Mouse (Mus musculus): Measurements from ENCODE around the gene Sp4.

Gene Sp4

DNA sequence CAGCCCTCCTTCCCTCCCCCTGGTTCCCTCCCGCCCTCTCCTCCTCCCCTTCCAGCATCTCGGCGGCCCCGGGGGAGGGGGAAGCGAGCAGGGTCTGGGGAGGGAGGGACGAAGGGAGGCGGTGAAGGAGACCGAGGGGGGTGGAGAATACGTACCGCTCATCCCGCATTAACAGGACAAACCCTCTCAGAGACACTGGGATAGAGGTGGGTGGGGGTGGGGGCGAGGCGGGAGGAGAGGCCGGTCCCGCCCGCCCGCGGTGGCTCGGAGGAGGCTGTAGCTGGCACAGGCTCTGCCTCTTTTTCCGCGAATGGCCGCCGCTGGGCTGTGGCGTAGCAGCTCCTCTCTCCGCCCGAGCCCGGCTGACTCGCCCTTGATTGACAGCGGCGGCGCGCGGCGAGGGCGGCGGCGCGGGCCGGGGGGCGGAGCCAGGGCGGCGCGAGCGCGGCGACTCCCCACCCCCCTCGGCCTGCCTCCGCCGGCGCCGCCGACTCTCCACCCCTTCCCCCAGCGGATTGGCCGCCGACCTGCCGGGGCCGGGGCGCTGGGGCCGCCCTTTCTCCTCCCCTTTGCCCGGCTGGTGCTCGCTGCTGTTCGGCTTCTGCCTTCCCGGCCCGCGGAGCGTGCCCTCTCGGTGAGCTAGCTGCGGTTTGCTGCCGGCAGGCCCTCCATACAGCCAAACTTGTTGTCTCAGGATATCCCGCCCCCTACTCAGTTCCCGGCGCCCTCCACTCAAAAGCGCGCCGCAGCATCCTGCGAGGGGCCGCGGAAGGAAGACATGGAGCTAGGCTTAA is at the start of gene Sp4:
Sp4 (minus strand) TSS at position 369 of the 794 bp plus-strand sequence.
- peak; percentile 92 to 95 for DNase-seq

DNA sequence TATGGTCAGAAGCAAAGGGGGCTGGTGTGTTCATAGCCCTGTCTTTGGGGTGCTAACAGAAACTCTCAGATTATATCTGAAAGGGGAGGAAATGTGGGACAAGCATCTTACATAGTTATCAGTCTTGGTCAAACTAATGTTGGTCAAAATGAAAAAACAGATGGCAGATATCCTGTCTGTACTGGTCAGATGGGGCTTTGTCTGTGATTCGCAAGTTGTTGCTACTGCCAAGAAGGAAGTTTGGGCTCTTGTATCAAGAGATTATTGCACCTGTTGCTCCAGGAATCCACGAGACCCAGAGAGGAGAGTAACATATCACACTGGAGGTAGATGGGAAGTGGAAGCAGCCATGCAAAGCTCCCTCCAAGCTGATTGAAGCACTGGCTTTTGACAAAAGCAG is 37.9 kb upstream of the Sp4 start:
- no peak for DNase-seq

DNA sequence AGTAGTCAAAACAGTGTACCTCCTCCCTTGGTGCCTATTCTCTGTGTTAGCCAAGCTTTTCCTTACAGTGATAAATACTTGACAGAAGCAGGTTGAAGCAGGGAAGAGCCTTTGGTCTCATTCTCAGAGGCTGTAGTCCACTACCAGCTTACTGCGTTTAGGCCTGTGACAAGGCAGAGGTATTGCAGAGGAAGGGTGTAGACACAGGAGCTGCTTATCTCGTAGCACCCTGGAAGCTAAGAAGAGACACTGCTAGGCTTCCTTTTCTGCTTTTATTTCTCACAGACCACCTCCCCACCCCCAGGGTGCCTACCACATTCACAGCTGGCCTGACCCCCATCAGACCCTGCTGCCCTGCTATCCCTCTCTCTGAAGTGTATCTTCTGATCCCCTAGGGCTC is 37.0 kb upstream of the Sp4 start:
- DNase-seq, result no peak

DNA sequence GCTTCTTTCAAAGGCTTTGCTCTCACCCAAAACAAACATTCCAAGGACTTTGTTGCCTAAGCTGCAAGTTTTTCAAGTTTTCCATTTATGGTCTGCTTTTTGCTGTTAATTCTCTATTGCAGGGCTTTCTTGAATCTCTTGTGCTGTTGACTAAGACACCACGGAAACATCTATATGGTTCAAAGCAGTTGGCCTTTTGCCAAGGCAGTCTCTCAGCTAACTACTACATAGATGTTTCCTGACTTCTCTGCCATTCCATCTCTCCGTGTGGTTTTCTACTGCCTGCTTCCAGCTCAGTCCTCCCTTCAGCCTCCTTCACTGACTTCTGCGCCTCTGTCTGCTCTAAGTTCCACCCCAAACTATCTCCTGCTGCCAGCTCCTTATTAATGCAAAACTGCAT is 36.1 kb upstream of the Sp4 start:
- no peak for DNase-seq

- DNase-seq, result no peak
Measured at GRCm38 (mm10) chr12:118328739-118329249, 27.6 kb upstream of the Sp4 start.

DNA sequence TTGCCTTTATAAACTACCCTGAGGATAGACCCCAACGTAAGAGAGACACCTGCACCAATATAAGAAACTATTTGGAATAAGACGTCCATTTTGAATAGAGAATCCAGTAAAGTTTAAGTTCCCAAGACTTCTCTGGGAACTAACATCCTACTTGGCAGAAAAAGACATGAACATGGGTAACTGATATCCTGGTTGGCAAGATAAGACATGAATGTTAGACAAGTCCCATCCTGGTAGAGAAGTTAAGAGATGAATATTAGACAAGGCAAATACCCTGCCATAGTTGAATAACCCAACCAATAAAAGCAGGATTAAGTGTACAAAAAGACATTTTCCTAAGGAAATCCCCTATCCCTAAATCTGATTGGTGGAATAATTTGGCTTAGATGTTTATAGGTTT is 26.3 kb upstream of the Sp4 start:
- DNase-seq, result no peak

DNA sequence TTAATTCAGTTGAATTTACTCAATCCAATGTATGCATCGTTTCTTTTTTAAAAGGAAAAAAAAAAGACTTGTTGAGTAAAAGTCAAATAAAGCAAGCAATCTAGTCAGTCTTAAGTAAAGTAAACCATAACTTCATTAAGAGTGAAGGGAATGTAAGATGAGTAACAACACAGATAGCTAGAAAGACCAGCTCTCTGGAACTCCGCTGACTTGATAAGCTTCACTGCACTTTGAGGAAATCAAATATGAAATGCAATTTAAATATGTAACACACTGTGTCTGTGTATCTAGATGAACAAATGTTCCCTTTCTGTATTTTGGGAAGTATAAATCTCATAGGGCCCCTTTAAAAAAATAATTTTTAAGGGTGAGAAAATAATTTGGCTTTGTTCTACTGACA is 24.9 kb upstream of the Sp4 start:
- DNase-seq, result no peak

GRCm38 (mm10) chr12:118320076-118320475 is 18.8 kb upstream of the Sp4 start:
- no peak for DNase-seq

- DNase-seq, result no peak
Measured at GRCm38 (mm10) chr12:118314477-118314845, 13.2 kb upstream of the Sp4 start.

DNA sequence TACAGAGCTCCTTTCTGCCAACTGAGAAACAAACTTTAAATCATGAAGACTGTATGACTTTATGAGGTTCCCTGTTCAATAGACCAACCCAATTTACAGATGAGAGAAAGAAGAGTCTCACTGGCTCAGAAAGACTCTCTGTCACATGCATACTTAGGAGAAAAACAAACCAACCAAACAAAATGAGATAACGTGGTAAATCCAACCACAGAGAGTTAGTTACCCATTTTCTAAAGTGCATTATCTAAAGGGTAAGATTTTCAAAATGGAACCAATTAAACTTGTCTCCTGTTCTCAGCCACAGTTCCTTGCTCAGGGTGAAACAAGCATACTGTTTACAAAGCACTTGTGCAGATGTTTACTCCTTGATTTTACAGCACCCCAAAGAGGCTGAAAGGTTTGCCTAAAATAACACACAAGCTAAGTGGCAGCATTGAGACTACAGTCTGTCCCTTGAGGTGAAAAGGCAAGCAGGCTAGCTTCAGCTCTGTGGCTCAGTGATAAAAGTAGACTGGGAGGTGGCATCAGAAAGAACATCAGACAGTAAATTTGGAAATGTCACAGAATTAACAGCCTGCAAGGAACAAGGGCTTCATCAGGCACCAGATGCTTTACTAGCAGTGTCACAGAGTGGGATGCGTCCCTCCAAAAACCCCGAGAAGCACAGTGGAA is 12.7 kb upstream of the Sp4 start:
- DNase-seq, result no peak

GRCm38 (mm10) chr12:118303586-118303985 is 2.3 kb upstream of the Sp4 start:
- DNase-seq, result no peak

GRCm38 (mm10) chr12:118303066-118303465 is 1.8 kb upstream of the Sp4 start:
- DNase-seq, result no peak

DNA sequence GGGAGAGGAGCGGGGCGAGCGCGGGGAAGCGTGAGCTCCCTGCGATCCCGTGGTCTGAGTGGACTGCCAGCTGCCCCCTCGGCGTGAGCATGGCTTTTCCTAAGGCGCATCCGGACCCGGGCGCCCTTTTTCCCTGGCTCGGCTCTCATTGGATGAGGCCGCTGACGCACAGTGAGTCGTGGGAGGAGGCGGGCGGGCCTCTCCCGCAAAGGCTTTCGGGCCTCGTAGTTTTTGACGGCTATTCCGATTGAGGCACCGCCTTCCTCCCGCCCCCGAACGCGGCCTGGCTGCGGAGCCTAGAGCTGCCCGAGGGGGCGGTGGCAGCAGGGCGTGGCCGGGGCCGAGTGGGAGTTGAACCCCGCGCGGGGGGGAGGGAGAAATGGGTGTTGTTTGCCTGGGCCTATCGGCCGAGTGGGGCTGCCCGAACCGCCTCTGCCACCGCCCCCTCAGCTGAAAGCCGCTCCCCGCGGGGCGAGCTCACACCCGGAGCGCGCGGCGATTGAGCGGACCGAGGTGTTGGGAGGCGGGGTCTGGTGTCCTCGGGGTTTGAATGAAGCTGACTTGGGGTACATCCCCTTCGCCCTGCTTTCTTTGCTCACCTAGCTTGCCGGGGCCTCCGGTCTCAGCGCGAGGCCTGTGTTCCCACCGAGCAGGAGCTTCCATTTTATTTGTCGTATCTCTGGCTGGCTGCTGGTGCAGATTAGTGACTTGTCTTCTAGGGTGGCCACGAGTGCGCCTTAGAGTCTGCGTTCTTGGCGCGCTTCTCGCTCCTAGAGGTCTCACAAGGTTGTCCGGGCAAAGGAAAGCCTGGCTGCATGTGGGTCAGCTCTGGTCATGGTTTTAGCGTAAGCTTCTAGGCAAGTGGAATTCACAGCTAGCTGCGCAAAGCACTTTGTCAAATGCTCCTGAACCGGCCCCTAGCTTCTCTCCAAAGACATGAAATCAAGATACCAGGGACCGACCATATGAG is 911 bp upstream of the Sp4 start:
- peak; percentile 100 for DNase-seq

GRCm38 (mm10) chr12:118300754-118301071 is 527 bp downstream of the Sp4 start:
- DNase-seq, result no peak

DNA sequence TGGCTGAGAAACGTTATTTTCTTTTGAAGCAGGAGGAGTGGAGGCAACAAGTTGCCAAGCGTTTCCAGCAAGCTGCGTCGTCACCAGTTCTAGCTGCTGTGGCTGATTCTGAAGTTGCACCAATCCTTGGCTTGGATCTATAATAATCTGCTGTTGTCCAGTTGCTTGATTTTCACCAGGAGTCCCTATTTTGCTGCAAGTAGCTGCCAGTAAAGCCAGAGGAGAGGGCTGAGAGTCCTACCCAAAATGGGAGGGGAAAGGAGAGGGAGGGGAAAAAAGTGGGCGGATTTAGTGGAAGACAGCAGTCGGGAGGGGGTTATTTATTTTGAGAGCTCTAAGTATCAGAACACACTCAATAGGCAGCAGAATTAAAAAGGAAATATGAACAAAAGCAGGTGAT is 1.3 kb downstream of the Sp4 start:
- DNase-seq, result peak; percentile 50 to 61

DNA sequence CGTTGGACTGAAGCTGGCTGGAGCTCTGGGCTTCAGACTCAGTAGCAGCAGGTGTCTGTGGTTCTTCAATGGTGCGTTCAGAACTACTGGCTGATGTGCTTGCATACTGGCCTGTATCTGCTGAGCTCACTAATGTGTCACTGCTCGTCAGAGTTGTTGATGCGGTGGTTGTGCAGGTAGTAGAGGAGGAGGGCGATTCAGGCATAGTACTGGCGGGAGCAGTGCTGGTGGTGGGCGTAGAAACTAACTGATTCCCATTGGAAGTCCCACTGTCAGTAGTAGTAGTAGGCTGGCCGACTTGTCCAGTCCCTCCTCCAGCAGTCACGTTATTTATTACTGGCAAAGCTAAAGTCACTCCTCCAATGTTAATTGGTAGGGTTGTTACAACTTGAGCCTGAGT is 2.1 kb downstream of the Sp4 start:
- DNase-seq, result no peak

DNA sequence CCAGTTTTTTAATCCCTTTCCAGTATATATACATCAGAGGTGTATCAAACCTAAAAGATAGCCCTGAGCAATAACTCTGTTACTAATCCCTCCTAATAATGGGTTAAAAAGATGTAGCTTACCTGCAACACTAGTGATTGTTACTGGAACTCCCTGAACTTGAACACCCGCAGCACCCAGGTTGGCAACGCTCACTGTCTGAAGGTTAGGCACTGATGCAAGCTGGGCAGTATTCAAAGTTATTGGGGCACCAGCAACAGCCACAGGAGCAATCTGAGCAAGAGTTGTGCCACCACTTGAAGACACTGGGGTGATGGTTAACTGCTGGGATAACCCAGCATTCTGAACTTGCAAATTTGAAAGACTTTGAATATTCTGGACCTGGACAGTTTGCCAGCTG is 2.7 kb downstream of the Sp4 start:
- no peak for DNase-seq

DNA sequence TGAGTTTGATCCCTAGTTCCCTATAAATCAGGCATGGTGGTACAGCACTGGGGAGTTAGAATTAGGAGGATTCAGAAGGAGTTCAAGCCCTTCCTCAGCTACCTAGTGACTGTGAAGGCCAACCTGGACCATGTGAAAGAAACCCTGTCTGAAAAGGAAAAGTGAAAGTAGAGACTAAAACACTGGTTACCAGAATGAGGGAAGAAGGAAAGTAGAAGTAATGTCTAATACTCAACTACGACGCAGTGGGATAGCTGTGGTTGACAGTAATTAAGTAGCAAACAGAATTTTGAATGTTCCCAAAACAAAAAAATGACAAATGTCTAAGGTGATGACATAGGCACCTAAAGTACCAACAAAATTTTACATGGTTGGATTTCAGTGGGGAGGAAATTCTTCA is 5.0 kb downstream of the Sp4 start:
- no peak for DNase-seq

GRCm38 (mm10) chr12:118295793-118296192 is 5.4 kb downstream of the Sp4 start:
- DNase-seq, result no peak

- no peak for DNase-seq
Measured at GRCm38 (mm10) chr12:118288947-118289346, 12.3 kb downstream of the Sp4 start.

DNA sequence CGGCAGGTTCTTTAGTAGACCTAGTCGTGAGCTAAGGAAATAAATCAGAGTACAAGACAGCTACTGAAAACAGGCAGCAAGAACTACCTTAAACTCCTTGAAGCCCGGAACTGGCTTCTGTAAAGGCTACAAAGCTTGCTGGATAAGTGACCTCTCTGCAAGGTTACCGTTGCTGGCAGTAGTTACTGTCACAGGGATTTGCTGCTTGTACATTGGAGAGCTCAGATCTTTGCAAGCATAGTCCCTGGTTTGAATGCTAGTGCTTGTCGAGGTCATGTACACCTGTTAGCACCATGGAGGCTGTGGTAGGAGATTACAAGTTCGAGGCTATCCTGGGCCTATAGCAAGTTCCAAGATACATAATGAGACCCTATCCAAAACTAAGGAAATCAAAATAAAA is 16.1 kb downstream of the Sp4 start:
- no peak for DNase-seq

GRCm38 (mm10) chr12:118281961-118282360 is 19.3 kb downstream of the Sp4 start:
- DNase-seq, result no peak

DNA sequence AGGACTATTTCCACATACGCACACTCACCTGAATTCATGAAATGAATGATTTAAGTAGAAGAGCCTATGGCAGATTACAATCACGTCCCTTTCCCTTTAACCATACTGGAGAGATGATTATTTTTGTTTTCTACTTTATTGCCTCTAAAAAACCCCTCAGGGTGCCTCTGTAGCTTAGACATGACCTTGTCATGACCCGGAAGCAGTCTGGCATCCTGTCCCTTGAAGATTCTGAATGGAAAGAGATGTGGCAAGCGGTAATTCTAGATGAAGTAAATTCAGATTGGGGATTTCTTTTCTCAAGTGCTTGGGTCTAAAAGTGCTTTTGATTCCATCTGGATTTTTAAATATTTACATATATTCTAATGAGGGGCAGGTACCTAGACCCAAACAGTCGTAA is 24.9 kb downstream of the Sp4 start:
- no peak for DNase-seq

Measured in kidney, adult 8-10 months (tissue).